Mouse (Mus musculus) thymus, adult 2 months (tissue): ENCODE results near the gene 5730596B20Rik. TPM values are rescaled to one million over a fixed set of nuclear protein-coding genes. Genes with fewer than 3 reads are reported as not detected.

ENCODE experiments used
- DNase-seq: peaks from one replicate; pipeline ENCODE4 v3.0.0; 2021
- H3K27ac ChIP-seq: fragments of 200-500 bp; 2 replicates; pipeline ENCODE4 v1.5.1; 2012; ENCODE audit warnings: low read length, control low read depth; ENCODE audit not compliant: control insufficient read depth, insufficient read depth
- H3K27me3 ChIP-seq: fragments of 200-500 bp; 2 replicates; pipeline ENCODE4 v1.6.1; 2012; ENCODE audit warnings: mild to moderate bottlenecking, low read length, moderate library complexity, mixed read lengths; ENCODE audit not compliant: control insufficient read depth, insufficient read depth
- H3K36me3 ChIP-seq: fragments of 200-500 bp; 2 replicates; pipeline ENCODE4 v1.6.1; 2012; ENCODE audit warnings: mild to moderate bottlenecking, low read length, moderate library complexity; ENCODE audit not compliant: control insufficient read depth, insufficient read depth
- H3K4me1 ChIP-seq: fragments of 200-500 bp; replicated peaks from 2 replicates; pipeline ENCODE4 v1.6.1; 2012; ENCODE audit warnings: low read length; ENCODE audit not compliant: control insufficient read depth, insufficient read depth
- H3K4me3 ChIP-seq: fragments of 200-500 bp; 2 replicates; pipeline ENCODE4 v1.5.1; 2012; ENCODE audit warnings: mild to moderate bottlenecking, low read length, control low read depth, moderate library complexity; ENCODE audit not compliant: control insufficient read depth, insufficient read depth
- CTCF ChIP-seq: fragments of 200-500 bp; IDR thresholded peaks from 2 replicates; pipeline ENCODE4 v1.5.1; 2012; ENCODE audit warnings: mild to moderate bottlenecking, control low read depth, low read length, moderate library complexity, borderline replicate concordance; ENCODE audit not compliant: control insufficient read depth, poor library complexity, insufficient read depth; ENCODE audit errors: extremely low read depth
- POLR2A ChIP-seq: fragments of 200-500 bp; IDR thresholded peaks from 2 replicates; pipeline ENCODE4 v1.6.1; 2012; ENCODE audit warnings: mild to moderate bottlenecking, low read length, control low read depth, moderate library complexity; ENCODE audit not compliant: control insufficient read depth, poor library complexity, insufficient read depth; ENCODE audit errors: extremely low read depth
- WGBS: fragments of 180-500 bp; shearing (Covaris S2); methylation state at CpG from one replicate; pipeline ENCODE4 v1.1.7; 2018; 5-methylcytosine and 5-hydroxymethylcytosine counted together
- polyA plus RNA-seq: library from polyadenylated mRNA; depleted of rRNA; stranded (reverse); fragments of >200 nt; gene quantifications from 2 replicates; pipeline ENCODE4 v1.2.3, GENCODE M21; 2012

The 5730596B20Rik gene
- polyA plus RNA-seq, 1 experiment, result 0.04 TPM

- WGBS, result 89% methylated on average over 4 of the region's 4 CpGs
- Histone ChIP-seq H3K4me3 (no peak overlapping the region), H3K4me1 (no peaks in the 10 kb centered on the region), H3K36me3 (no peaks in the 10 kb centered on the region), H3K27ac (no peak overlapping the region), H3K27me3 (no peaks in the 10 kb centered on the region)
- DNase-seq, result no peak
- TF ChIP-seq CTCF (no peak), POLR2A (no peak)
Observed at GRCm38 (mm10) chr6:52173648-52174047, 3.6 kb upstream of the 5730596B20Rik start.

GRCm38 (mm10) chr6:52174968-52175751 lies 2.1 kb upstream of the 5730596B20Rik start:
- H3K27ac ChIP-seq, result no peak overlapping the region
- H3K4me1 ChIP-seq, result no peaks in the 10 kb centered on the region
- WGBS, result 86% methylated on average over 41 of the region's 41 CpGs
- no peak for DNase-seq
- no peak overlapping the region for H3K4me3 ChIP-seq
- H3K36me3 ChIP-seq, result no peaks in the 10 kb centered on the region
- no peak for TF ChIP-seq POLR2A
- no peak for TF ChIP-seq CTCF
- no peaks in the 10 kb centered on the region for H3K27me3 ChIP-seq

GRCm38 (mm10) chr6:52175864-52176263 lies 1.4 kb upstream of the 5730596B20Rik start:
- H3K4me3 ChIP-seq, result no peak overlapping the region
- H3K36me3 ChIP-seq, result no peaks in the 10 kb centered on the region
- no peak for DNase-seq
- H3K27ac ChIP-seq, result no peak overlapping the region
- no peak for TF ChIP-seq POLR2A
- TF ChIP-seq CTCF, result no peak
- no peaks in the 10 kb centered on the region for H3K4me1 ChIP-seq
- WGBS, result 74% methylated on average over 35 of the region's 35 CpGs
- H3K27me3 ChIP-seq, result no peaks in the 10 kb centered on the region

DNA sequence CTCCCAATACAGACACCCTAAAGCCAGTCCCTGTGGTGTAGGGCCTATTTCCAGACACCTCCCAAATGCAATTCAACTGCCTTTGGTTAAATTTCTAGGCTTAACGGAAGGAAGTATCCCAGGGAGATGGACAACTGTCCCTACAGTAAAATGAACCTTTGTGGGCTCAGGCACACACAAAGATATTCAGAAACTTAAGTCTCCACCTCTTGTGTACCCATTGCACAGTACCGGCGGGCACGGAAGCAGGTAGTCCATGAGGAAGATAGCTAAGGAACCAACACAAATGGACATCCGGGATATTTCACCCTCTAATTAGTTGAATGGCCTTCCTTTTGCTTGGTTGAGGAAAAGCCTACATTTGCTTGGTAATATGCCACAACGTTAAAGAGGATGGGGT lies 907 bp upstream of the 5730596B20Rik start:
- Histone ChIP-seq H3K36me3 (no peaks in the 10 kb centered on the region), H3K4me1 (no peaks in the 10 kb centered on the region), H3K27ac (no peak overlapping the region), H3K27me3 (no peaks in the 10 kb centered on the region), H3K4me3 (no peak overlapping the region)
- TF ChIP-seq CTCF (no peak), POLR2A (no peak)
- 80% methylated on average over 6 of the region's 6 CpGs for WGBS
- no peak for DNase-seq

- H3K4me3 ChIP-seq, result no peak overlapping the region
- no peaks in the 10 kb centered on the region for H3K4me1 ChIP-seq
- DNase-seq, result no peak
- no peak for TF ChIP-seq CTCF
- TF ChIP-seq POLR2A, result no peak
- no peak overlapping the region for H3K27ac ChIP-seq
- no peaks in the 10 kb centered on the region for H3K27me3 ChIP-seq
- WGBS, result 88% methylated on average over 9 of the region's 9 CpGs
- no peaks in the 10 kb centered on the region for H3K36me3 ChIP-seq
Observed at GRCm38 (mm10) chr6:52177806-52178205, 508 bp downstream of the 5730596B20Rik start.

- no peaks in the 10 kb centered on the region for H3K27me3 ChIP-seq
- H3K36me3 ChIP-seq, result no peaks in the 10 kb centered on the region
- no peak for DNase-seq
- TF ChIP-seq POLR2A, result no peak
- no peak for TF ChIP-seq CTCF
- no peak overlapping the region for H3K4me3 ChIP-seq
- no peak overlapping the region for H3K27ac ChIP-seq
- WGBS, result 85% methylated on average over 4 of the region's 4 CpGs
- no peaks in the 10 kb centered on the region for H3K4me1 ChIP-seq
Observed at GRCm38 (mm10) chr6:52178918-52179665, 1.8 kb downstream of the 5730596B20Rik start.

GRCm38 (mm10) chr6:52179690-52180089 lies 2.4 kb downstream of the 5730596B20Rik start:
- DNase-seq, result no peak
- Histone ChIP-seq H3K27ac (no peak overlapping the region), H3K4me1 (no peaks in the 10 kb centered on the region), H3K4me3 (no peak overlapping the region), H3K36me3 (no peaks in the 10 kb centered on the region), H3K27me3 (no peaks in the 10 kb centered on the region)
- no peak for TF ChIP-seq POLR2A
- no peak for TF ChIP-seq CTCF
- WGBS, result 92% methylated on average over 10 of the region's 10 CpGs
